Mouse (Mus musculus): ENCODE data around the gene Cryba4. TPM values are rescaled to one million over a fixed set of nuclear protein-coding genes. Genes with fewer than 3 reads are reported as not detected.
A peak's percentile ranks its signal among the peaks of the same experiment; 100 is the strongest.

The Cryba4 gene
- total RNA-seq, 2 experiments from 2014 or later = not detected

- no peak for ATAC-seq (replicated peaks; ENCODE audit: low FRiP score, poor library complexity, severe bottlenecking)
These were observed 38.7 kb downstream of the Cryba4 start for GRCm38 (mm10) chr5:112213331-112214240.

GRCm38 (mm10) chr5:112212711-112213264, 39.5 kb downstream of the Cryba4 start:
- ATAC-seq (replicated peaks; ENCODE audit: low FRiP score, poor library complexity, severe bottlenecking) = no peak

DNA sequence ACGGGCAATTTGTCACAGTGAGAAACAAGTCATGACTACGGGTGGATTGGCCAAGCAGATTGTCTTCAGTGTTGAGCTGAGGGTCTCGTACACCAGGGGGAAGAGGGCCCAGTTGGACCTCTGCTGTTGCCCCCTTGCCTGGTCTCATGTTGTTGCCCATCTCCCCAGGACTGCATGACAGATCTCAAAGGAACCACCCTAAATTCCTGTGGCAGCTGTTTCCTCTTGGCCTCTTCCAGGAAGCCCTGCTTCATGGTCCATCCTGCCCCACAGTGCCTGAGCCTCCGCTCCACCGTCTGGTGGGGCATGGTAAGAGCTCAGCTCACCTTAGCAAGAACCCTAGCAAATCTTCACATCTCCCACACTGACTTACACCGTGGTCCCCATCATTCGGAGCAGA, 40.4 kb downstream of the Cryba4 start:
- ATAC-seq (replicated peaks; ENCODE audit: low FRiP score, poor library complexity, severe bottlenecking) = no peak

DNA sequence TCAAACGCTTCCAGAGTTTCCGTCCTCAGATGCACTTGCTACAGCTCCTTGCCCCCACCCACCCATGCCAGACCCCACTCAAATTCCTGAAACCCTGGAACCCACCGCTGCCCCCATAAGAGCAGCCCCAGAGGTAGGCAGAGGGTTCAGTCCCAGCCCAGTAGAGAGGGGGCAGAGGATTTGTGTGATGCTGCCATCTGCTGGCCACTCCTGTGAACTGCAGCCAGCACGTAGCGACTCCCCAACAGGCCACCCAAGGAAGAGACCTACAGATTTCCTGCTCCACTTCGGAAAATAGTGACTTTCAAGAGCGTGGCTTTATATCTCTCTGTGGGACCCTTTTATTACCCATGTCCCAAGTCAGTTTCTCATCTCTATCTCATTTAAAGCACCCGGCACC, 42.2 kb downstream of the Cryba4 start:
- peak; percentile 69 for ATAC-seq (replicated peaks; ENCODE audit: low FRiP score, poor library complexity, severe bottlenecking)

DNA sequence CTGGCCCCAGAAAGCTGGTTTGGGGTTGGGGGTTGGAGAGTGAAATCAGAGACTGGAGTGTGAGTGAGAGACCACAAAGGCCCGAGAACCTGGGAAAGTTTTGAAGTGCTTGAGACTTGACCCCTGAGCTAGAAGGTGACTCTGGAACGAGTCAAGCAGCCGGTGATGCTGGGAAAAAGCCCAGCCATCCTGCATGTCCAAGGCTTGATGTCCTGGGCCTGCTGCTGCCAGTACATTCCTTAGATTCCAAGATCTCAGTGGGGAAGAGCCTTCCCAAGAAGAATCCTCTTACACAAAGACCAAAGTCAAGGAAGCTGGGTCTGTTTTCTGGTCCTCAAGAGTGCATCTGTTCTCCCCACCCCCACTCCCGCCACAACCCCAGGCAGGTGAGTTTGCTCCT, 44.0 kb downstream of the Cryba4 start:
- no peak for ATAC-seq (replicated peaks; ENCODE audit: low FRiP score, poor library complexity, severe bottlenecking)

DNA sequence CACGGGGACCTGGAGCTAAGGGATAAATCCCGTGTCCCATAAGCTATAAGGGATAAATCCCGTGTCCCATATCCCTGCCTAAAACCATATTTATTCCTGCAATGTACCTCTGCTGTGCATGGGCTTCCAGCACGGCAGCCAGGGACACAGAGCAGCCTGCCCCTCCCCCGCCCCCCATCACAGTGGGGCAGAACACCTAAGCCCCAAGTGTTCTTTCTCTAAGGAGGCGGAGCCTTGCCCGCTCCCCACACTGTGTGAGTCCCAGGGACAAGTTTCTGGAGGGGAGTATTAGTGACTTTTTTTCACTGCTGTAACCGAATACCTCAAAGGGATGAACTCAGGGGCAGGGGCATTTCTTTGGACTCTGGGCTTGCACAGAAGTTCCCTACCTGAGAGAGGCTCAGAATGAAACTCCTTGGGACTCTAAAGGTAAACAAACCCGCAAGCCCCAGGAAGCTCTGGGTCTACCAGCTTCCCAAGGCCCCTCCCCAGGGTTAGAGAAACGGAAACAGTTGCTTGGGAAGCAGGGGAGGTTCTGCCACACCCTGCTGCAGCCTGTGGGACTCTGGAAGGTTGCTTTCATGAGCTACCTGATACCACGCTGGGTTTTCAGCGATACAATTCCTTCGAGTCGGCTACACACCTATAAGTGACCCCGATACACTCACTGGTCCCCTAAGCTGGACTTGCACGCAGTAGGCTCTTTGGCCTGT, 45.6 kb downstream of the Cryba4 start:
- no peak for ATAC-seq (replicated peaks; ENCODE audit: low FRiP score, poor library complexity, severe bottlenecking)

- ATAC-seq (replicated peaks; ENCODE audit: low FRiP score, poor library complexity, severe bottlenecking) = no peak
These were observed 52.7 kb downstream of the Cryba4 start for GRCm38 (mm10) chr5:112199656-112200055.

Other genes starting within 250 kb of the Cryba4 start
- not detected in 2 replicates for gene Crybb1, start 3.3 kb upstream of the Cryba4 start, total RNA-seq (2015; ENCODE audit: low replicate concordance)
- not detected in 2 replicates for gene Crybb1, start 3.3 kb upstream of the Cryba4 start, total RNA-seq (2017; ENCODE audit: low replicate concordance)
- 11.7 and 14.0 TPM in 2 replicates for gene Tpst2, start 24.2 kb upstream of the Cryba4 start, total RNA-seq (2015; ENCODE audit: low replicate concordance)
- gene Tpst2, start 24.2 kb upstream of the Cryba4 start, total RNA-seq (2017; ENCODE audit: low replicate concordance) = 5.0 and 6.4 TPM in 2 replicates
- 3.5 and 4.6 TPM in 2 replicates for gene Tfip11, start 73.8 kb upstream of the Cryba4 start, total RNA-seq (2015; ENCODE audit: low replicate concordance)
- gene Tfip11, start 73.8 kb upstream of the Cryba4 start, total RNA-seq (2017; ENCODE audit: low replicate concordance) = 3.9 and 11.2 TPM in 2 replicates
- 7.5 and 8.2 TPM in 2 replicates for gene Srrd, start 90.5 kb upstream of the Cryba4 start, total RNA-seq (2015; ENCODE audit: low replicate concordance)
- gene Srrd, start 90.5 kb upstream of the Cryba4 start, total RNA-seq (2017; ENCODE audit: low replicate concordance) = 0.17 and 3.3 TPM in 2 replicates
- gene Hps4, start 90.6 kb upstream of the Cryba4 start, total RNA-seq (2015; ENCODE audit: low replicate concordance) = 3.5 TPM in 1 of 2 replicates, not detected in the other
- 1.5 and 5.0 TPM in 2 replicates for gene Hps4, start 90.6 kb upstream of the Cryba4 start, total RNA-seq (2017; ENCODE audit: low replicate concordance)
- gene Gm6583, start 103.5 kb upstream of the Cryba4 start, total RNA-seq (2015; ENCODE audit: low replicate concordance) = not detected in 2 replicates
- not detected in 2 replicates for gene Gm6583, start 103.5 kb upstream of the Cryba4 start, total RNA-seq (2017; ENCODE audit: low replicate concordance)
- gene Asphd2, start 142.3 kb upstream of the Cryba4 start, total RNA-seq (2015; ENCODE audit: low replicate concordance) = not detected in 2 replicates
- gene Asphd2, start 142.3 kb upstream of the Cryba4 start, total RNA-seq (2017; ENCODE audit: low replicate concordance) = not detected in 2 replicates
- not detected in 2 replicates for gene Gm6588, start 196.9 kb upstream of the Cryba4 start, total RNA-seq (2015; ENCODE audit: low replicate concordance)
- gene Gm6588, start 196.9 kb upstream of the Cryba4 start, total RNA-seq (2017; ENCODE audit: low replicate concordance) = not detected in 2 replicates